Mouse (Mus musculus): ENCODE measurements around the gene Srrm3. TPM values are rescaled to one million over a fixed set of nuclear protein-coding genes. Genes with fewer than 3 reads are reported as not detected.

Srrm3 gene
- polyA plus RNA-seq, 1 experiment from 2014 or later: not detected

DNA sequence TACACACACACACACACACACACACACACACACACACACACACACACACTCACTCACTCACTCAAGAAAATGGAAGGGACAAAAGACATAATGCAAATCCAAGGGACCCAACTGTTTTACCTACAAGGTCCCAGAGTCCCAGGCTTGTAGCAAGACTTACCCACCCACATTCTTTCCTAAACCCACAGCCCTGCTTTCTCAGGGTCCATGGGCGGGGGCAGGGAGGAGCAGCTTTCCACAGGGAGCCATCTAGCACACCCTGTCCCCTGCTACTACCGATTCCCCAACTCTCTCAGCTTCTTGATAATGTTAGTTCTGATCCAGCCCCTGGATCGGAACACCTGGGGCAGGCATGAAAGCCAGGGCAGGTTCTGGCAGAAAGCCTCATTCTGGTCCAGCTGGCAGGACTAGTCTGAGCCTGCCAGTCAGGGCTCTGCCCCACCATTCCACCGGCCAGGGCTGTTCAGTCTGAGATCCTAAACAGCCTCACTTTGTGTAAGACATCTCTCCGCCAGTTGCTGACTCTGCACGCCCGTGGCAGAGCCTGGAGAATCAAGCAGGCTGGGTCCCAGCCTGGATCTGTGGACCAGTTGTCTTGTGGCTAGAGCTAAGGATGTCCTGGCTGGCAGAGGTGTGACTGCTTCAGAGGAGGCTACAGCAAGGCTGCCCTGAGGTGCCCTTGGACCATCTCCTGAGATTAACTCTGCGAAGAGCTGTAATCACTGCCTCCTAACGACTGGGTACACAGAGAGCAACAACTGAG is 86.1 kb downstream of the Srrm3 start:
- DNase-seq (no peak), ATAC-seq (no peak)
- H3K27ac ChIP-seq (ENCODE audit: low read depth): no peak overlapping the region
- no peak for TF ChIP-seq CTCF (IDR thresholded peaks at IDR 0.05; ENCODE audit: low read depth)
- no peak for TF ChIP-seq EP300 (IDR thresholded peaks at IDR 0.05; ENCODE audit: low read depth)
- WGBS (ENCODE audit: insufficient replicate concordance): 51% methylated on average over 9 of the region's 9 CpGs
- no peaks in the 10 kb centered on the region; the same call in 1 of the 2 replicates for H3K4me1 ChIP-seq (ENCODE audit: insufficient read depth)
- no peaks in the 10 kb centered on the region for H3K9me3 ChIP-seq (ENCODE audit: low read length)
- H3K9ac ChIP-seq (replicated peaks): no peak overlapping the region
- no peak overlapping the region for H3K4me3 ChIP-seq (ENCODE audit: low read depth, low read length)
- H3K4me2 ChIP-seq (ENCODE audit: low read depth, low read length): no peak overlapping the region
- peaks cover 26% of the 10 kb centered on the region for H3K27me3 ChIP-seq (ENCODE audit: insufficient read depth, low read length)
- H3K36me3 ChIP-seq (replicated peaks; ENCODE audit: insufficient read depth, low read length): no peaks in the 10 kb centered on the region

- Histone ChIP-seq H3K27me3 (ENCODE audit: insufficient read depth, low read length) (peaks cover 7% of the 10 kb centered on the region), H3K27ac (ENCODE audit: low read depth) (no peak overlapping the region), H3K4me2 (ENCODE audit: low read depth, low read length) (no peak overlapping the region), H3K36me3 (replicated peaks; ENCODE audit: insufficient read depth, low read length) (no peaks in the 10 kb centered on the region), H3K9ac (replicated peaks) (no peak overlapping the region), H3K4me3 (ENCODE audit: low read depth, low read length) (no peak overlapping the region), H3K4me1 (ENCODE audit: insufficient read depth) (no peaks in the 10 kb centered on the region), H3K9me3 (ENCODE audit: low read length) (no peaks in the 10 kb centered on the region)
- TF ChIP-seq CTCF (IDR thresholded peaks at IDR 0.05; ENCODE audit: low read depth) (no peak), EP300 (IDR thresholded peaks at IDR 0.05; ENCODE audit: low read depth) (no peak)
- DNase-seq: no peak
- ATAC-seq: no peak
- WGBS (ENCODE audit: insufficient replicate concordance): 70% methylated on average over 6 of the region's 6 CpGs
These were observed 88.3 kb downstream of the Srrm3 start for GRCm38 (mm10) chr5:135894958-135895357.

DNA sequence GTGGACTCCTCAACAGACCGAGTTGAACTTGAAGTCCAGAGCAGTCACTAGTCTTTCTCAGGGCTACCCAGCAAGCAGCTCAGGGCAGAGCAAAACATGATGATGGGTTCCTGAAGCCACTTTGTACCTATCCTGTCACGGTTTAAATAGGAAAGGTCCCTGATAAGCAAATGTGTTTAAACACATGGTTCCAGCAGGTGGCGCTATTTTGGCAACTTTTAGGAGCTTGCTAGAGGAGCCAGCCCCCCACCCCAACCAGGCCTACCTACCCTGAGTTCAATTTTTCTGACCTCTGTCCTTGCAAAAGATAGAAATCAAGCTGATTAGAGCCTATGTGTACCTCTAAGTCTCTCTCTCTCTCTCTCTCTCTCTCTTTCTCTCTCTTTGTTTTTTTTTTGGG is 91.3 kb downstream of the Srrm3 start:
- Histone ChIP-seq H3K4me2 (ENCODE audit: low read depth, low read length) (no peak overlapping the region), H3K9me3 (ENCODE audit: low read length) (no peaks in the 10 kb centered on the region), H3K9ac (replicated peaks) (no peak overlapping the region), H3K27ac (ENCODE audit: low read depth) (no peak overlapping the region), H3K4me1 (ENCODE audit: insufficient read depth) (no peaks in the 10 kb centered on the region), H3K36me3 (replicated peaks; ENCODE audit: insufficient read depth, low read length) (no peaks in the 10 kb centered on the region), H3K4me3 (ENCODE audit: low read depth, low read length) (no peak overlapping the region), H3K27me3 (ENCODE audit: insufficient read depth, low read length) (no peaks in the 10 kb centered on the region; the same call in 1 of the 2 replicates)
- TF ChIP-seq CTCF (IDR thresholded peaks at IDR 0.05; ENCODE audit: low read depth): peak; percentile 70
- TF ChIP-seq EP300 (IDR thresholded peaks at IDR 0.05; ENCODE audit: low read depth): no peak
- ATAC-seq (no peak), DNase-seq (peak; percentile 65)
- WGBS (ENCODE audit: insufficient replicate concordance): 16% methylated on average over 3 of the region's 3 CpGs

DNA sequence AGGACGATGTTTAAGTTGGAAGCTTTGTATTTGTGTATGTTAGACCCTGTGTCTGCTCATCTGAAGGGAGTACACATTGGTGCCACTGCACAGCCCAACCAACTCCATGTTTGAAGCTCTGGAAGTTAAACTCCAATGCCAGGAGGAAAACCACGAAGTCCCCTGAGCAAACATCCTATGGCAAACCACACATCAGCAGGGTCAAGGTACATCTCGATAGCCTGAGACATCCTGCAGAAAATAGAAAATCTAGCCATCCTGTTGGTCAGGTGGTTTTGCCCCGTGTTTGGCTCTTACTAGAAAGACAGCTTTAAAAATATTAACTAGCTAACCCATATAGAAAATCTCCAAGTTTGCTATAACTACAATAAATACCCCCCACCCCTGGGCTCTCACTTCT is 92.3 kb downstream of the Srrm3 start:
- H3K9ac ChIP-seq (replicated peaks): no peak overlapping the region
- H3K36me3 ChIP-seq (replicated peaks; ENCODE audit: insufficient read depth, low read length): no peaks in the 10 kb centered on the region
- WGBS (ENCODE audit: insufficient replicate concordance): 34% methylated on average over 4 of the region's 4 CpGs
- no peaks in the 10 kb centered on the region for H3K9me3 ChIP-seq (ENCODE audit: low read length)
- ATAC-seq (no peak), DNase-seq (no peak)
- no peaks in the 10 kb centered on the region; the same call in 1 of the 2 replicates for H3K27me3 ChIP-seq (ENCODE audit: insufficient read depth, low read length)
- H3K4me1 ChIP-seq (ENCODE audit: insufficient read depth): peaks cover 6% of the 10 kb centered on the region; the same call in 1 of the 2 replicates
- no peak overlapping the region for H3K27ac ChIP-seq (ENCODE audit: low read depth)
- no peak for TF ChIP-seq CTCF (IDR thresholded peaks at IDR 0.05; ENCODE audit: low read depth)
- no peak for TF ChIP-seq EP300 (IDR thresholded peaks at IDR 0.05; ENCODE audit: low read depth)
- no peak overlapping the region for H3K4me3 ChIP-seq (ENCODE audit: low read depth, low read length)
- no peak overlapping the region for H3K4me2 ChIP-seq (ENCODE audit: low read depth, low read length)

DNA sequence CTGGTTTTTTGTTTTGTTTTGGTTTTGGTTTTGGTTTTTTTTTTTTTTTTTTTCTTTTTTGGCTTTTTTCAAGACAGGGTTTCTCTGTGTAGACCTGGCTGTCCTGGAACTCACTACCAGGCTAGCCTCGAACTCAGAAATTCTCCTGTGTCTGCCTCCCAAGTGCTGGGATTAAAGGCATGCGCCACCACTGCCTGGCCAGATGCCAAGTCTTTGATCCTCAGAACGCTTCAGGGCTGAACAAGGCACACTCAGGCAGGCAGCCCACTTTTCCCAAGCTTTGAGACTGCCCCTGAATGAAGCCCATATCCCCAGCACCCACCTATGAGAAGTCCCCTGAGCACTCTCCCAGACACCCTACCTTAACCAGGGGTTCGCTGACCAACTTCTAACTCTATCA is 93.1 kb downstream of the Srrm3 start:
- Histone ChIP-seq H3K36me3 (replicated peaks; ENCODE audit: insufficient read depth, low read length) (no peaks in the 10 kb centered on the region), H3K4me2 (ENCODE audit: low read depth, low read length) (no peak overlapping the region), H3K4me1 (ENCODE audit: insufficient read depth) (peaks cover 12% of the 10 kb centered on the region; the same call in 1 of the 2 replicates), H3K9me3 (ENCODE audit: low read length) (no peaks in the 10 kb centered on the region), H3K27me3 (ENCODE audit: insufficient read depth, low read length) (no peaks in the 10 kb centered on the region; the same call in 1 of the 2 replicates), H3K9ac (replicated peaks) (no peak overlapping the region), H3K4me3 (ENCODE audit: low read depth, low read length) (no peak overlapping the region), H3K27ac (ENCODE audit: low read depth) (no peak overlapping the region)
- ATAC-seq (no peak), DNase-seq (no peak)
- 66% methylated on average over 4 of the region's 4 CpGs for WGBS (ENCODE audit: insufficient replicate concordance)
- TF ChIP-seq EP300 (IDR thresholded peaks at IDR 0.05; ENCODE audit: low read depth) (no peak), CTCF (IDR thresholded peaks at IDR 0.05; ENCODE audit: low read depth) (no peak)

DNA sequence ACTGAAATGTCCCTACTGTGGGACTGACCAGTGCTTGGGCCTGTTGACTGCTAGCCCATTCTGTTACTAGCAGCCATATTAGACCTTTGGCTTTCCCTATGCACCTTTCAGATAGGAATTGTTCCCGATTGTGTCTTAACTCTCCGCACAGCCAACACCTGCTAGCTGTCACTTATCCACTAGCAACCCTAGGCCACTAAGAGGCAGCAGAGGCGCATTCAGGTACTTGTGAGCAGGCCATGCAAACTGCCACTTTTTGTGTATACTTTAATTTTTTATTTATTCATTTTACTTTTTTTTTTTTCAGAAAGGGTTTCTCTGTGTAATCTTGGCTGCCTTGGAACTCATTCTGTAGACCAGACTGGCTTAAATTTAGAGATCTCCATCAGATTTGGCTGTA is 94.0 kb downstream of the Srrm3 start:
- H3K4me3 ChIP-seq (ENCODE audit: low read depth, low read length): no peak overlapping the region
- H3K9me3 ChIP-seq (ENCODE audit: low read length): no peaks in the 10 kb centered on the region
- peaks cover 13% of the 10 kb centered on the region; the same call in 1 of the 2 replicates for H3K4me1 ChIP-seq (ENCODE audit: insufficient read depth)
- no peak overlapping the region for H3K27ac ChIP-seq (ENCODE audit: low read depth)
- H3K9ac ChIP-seq (replicated peaks): no peak overlapping the region
- no peaks in the 10 kb centered on the region for H3K36me3 ChIP-seq (replicated peaks; ENCODE audit: insufficient read depth, low read length)
- 80% methylated on average over 3 of the region's 3 CpGs for WGBS (ENCODE audit: insufficient replicate concordance)
- no peak overlapping the region for H3K4me2 ChIP-seq (ENCODE audit: low read depth, low read length)
- no peak for ATAC-seq
- DNase-seq: no peak
- H3K27me3 ChIP-seq (ENCODE audit: insufficient read depth, low read length): no peaks in the 10 kb centered on the region; the same call in 1 of the 2 replicates
- TF ChIP-seq EP300 (IDR thresholded peaks at IDR 0.05; ENCODE audit: low read depth): no peak
- peak; percentile 46 for TF ChIP-seq CTCF (IDR thresholded peaks at IDR 0.05; ENCODE audit: low read depth)

Data from liver, postnatal 0 days (tissue).